Mouse (Mus musculus) small intestine, adult 2 months (tissue): ENCODE data around the gene Asic1.

Source experiments
- CTCF ChIP-seq: fragments of 200-500 bp; IDR thresholded peaks from 2 replicates; pipeline ENCODE4 v1.5.1; 2012; ENCODE audit warnings: low read depth, mild to moderate bottlenecking, control low read depth, inconsistent platforms, low read length, moderate library complexity, mixed read lengths; ENCODE audit not compliant: insufficient replicate concordance, insufficient read length; ENCODE audit errors: extremely low read depth
- POLR2A ChIP-seq: fragments of 200-500 bp; IDR thresholded peaks from 2 replicates; pipeline ENCODE4 v1.6.1; 2012; ENCODE audit warnings: low read depth, mild to moderate bottlenecking, control low read depth, inconsistent platforms, low read length, moderate library complexity

DNA sequence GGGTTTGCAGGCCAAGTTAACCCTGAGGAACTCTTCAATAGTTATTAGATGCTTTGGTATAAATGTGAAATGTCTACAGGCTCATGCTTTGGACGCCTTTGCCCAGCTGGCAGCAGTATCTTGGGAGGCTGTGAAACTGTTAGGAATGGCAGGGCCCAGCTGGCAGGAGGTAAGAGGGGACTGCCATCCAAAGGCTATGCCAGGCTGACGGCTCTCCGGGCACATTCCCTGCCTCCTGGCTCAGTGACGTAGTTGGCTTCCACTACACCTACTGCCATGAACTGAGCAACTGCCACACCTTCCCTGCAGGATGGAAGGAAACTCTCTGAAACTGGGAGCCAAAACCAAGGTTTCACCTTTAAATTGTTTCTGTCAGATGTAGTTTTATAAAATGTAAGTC lies 70.1 kb downstream of the Asic1 start:
- TF ChIP-seq POLR2A, result no peak
- TF ChIP-seq CTCF, result no peak
